Mouse (Mus musculus): ENCODE results near the gene Mapk11.

Gene Mapk11

GRCm38 (mm10) chr15:89149271-89150040, at the start of gene Mapk11:
Gene Mapk11 (minus strand): TSS chr15:89149628.
- no peak for DNase-seq

DNA sequence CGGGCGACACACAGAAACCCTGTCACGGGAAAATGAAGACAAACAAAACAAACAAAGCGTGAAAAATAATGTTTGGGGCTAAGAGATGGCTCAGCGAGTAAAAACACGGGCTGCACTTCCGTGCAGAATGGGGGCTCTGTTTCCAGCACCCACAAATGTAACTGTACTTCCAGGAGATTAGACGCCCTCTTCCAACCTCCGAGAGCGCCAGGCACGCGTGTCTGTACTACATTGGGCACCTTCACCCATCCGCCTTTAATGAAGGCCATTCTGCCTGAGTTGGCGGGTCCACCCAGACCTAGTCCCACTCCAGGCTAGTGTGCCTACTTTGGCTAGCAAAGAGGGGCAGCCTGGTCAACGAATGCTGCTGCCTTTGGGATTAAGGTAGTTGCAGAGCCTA, 47.6 kb upstream of the Mapk11 start:
- DNase-seq, result peak; percentile 54

DNA sequence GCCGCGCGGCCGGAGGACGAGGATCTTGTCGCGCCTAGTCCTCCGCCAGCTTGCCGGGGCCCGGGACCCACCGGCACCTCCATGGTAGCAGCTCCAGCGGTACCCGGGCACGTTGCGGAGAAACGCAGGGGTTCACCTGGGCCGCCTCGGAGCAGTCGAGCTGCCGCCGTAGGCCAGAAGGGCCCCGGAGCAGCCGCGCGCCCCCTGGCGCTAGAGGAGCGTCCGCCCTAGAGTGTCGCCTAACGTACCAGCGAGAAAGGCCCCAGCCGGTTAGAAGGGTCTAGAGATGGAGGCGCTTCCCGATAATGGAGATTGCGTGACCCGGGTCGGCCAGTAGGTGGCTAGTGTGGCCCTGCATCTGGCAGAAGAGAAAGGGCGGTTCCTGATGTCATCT, 46.9 kb upstream of the Mapk11 start, which contains the start of gene Dennd6b:
Dennd6b (minus strand) TSS at position 184 of the 394 bp plus-strand sequence.
- peak; percentile 98 for DNase-seq

- peak; percentile 89 for DNase-seq
Observed at GRCm38 (mm10) chr15:89195690-89196312, 46.4 kb upstream of the Mapk11 start.

DNA sequence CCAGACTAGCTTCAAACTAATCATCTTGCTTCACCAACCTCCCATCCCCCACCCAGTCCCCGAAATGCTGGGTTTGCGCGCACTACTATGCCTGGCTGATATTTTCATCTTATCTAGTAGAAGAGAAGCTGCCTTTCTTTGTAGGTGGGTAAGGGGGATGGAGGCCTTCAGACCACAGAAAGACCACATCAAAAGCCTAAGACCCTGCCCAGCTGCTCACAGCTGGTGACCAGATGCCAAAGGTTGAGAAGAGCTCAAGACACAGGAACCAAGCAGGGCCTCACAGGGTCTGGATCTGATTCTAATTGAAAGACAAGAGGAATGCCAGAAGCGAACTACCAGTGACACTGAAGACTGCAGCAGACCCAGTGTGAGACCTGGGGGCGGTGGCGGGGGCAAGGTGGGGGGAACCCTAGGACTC, 45.8 kb upstream of the Mapk11 start:
- peak; percentile 60 for DNase-seq

- DNase-seq, result peak; percentile 61
Observed at GRCm38 (mm10) chr15:89184937-89185227, 35.5 kb upstream of the Mapk11 start.

DNA sequence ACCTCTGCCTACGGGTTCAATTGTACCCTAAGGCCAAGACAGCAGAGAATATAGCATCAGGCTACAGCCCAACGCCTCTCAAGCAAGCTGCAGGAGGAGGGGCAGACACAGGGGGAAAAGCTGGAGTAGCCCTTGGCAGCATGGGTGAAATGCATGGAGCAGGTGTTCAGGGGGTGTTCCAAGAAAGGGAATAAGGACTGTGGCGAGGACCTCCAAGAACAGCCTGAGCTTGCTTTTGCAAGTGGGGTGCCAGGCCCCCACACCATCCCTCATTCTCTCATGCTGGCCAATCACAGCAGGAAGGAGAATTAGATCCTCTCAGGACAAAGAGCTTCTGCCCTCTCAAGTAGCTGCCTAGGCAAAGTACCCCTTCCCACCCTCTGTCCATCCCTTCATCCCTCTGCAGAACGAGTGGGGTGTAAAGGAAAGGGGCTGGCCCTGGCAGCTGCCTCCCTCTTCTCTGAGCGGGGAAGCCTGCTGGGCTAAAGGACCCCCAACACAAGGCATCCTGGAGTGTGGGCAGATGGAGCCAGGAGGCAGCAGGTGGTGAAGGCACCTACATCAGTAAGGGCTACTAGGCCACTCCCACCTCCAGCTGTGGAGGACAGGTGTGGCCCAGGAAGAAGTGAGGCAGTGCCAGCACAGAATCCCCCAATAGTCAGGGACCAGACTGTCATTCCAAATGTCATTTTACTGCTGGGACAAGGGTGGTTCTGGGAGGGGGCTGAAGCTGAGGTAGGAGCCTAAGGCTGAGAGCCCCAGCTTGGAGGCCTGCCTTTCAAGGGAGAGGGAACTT, 34.9 kb upstream of the Mapk11 start:
- DNase-seq, result no peak

DNA sequence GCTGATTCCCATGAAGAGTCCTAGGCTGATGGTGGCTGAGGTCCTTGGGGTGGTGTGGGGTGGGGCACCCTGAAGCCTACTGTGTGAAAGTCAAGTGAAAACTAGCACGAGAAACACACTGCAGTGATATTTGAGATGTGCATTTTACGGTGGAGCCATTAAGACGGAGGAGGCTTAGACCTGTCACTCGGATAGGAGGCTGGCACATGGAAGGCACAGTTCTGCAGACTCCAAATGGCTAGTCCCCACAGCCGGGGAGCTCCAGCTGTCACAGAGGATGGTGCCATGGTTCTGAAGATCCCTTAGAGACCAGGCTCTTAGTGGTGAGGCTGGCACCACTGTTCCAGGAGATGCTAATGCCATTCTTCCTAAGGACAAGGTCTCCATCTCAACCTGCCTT, 33.4 kb upstream of the Mapk11 start:
- peak; percentile 55 for DNase-seq

- peak; percentile 84 for DNase-seq
Observed at GRCm38 (mm10) chr15:89182328-89182741, 32.9 kb upstream of the Mapk11 start.

GRCm38 (mm10) chr15:89181561-89182270, 32.3 kb upstream of the Mapk11 start:
- peak; percentile 60 for DNase-seq

GRCm38 (mm10) chr15:89180571-89181229, 31.3 kb upstream of the Mapk11 start, which contains the start of gene Plxnb2:
Gene Plxnb2 (minus strand): TSS chr15:89180788.
- peak; percentile 85 for DNase-seq

- DNase-seq, result no peak
Observed at GRCm38 (mm10) chr15:89180081-89180541, 30.7 kb upstream of the Mapk11 start.

GRCm38 (mm10) chr15:89179630-89179964, 30.2 kb upstream of the Mapk11 start:
- DNase-seq, result peak; percentile 56

DNA sequence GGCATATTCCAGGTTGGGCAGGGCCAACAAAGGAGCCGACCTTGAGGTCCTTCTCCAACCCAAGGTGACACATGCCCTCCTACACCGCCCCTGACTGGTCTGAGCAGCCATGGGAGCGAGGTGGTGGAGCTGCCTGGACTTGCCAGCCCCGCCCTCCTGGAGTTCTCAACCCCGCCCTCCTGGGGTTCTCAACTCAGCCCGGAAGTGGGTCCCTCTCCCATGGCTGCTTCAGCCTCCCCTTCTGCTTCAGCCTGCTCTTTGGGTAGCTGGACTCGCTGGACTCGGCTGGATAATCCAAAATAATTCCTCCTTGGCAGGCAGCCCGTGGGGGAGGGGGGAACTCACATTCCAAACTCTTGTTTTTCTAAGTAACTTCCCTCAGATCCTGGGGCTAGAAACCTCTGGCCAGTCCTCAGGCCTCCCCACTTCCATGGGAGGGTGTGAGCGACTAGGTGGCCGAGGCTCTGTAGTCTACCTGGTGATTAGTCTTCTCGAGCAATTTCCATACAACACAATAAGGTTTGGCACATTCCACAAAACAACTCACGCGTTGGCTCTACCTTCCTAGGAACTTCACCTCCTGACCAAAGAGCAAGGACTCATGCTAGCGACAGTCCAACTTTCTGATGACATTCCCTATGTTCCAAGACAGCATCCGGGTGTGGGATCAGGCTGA, 29.7 kb upstream of the Mapk11 start:
- peak; percentile 84 for DNase-seq

DNA sequence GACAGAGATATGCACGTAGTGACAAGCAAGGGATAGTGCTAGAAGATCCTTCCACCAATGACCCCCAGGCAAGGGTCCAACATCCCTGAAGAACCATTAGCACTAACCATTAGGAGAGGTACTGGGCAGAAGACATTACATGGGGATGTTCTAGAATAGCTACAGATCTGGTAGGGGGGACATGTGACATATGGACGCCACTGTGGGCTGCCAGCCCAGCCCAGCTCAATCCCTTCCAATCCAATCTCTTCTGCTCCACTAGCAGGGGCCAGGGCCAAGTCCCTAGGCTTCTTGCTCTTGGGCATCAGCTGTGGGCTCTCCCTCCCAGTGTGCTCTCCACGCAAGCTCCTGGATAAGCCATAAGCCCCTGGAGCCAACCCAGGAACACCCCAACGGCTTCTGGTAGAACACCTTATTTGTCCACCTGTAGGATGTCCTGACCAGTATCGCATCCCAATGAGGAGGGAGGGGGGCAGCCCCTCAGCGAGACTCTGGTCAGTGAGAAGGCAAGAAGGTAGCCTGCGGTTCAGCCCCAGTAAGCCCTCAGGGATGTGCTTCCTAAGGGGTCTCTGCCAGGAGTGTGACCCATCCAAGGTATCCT, 28.9 kb upstream of the Mapk11 start:
- peak; percentile 94 for DNase-seq

DNA sequence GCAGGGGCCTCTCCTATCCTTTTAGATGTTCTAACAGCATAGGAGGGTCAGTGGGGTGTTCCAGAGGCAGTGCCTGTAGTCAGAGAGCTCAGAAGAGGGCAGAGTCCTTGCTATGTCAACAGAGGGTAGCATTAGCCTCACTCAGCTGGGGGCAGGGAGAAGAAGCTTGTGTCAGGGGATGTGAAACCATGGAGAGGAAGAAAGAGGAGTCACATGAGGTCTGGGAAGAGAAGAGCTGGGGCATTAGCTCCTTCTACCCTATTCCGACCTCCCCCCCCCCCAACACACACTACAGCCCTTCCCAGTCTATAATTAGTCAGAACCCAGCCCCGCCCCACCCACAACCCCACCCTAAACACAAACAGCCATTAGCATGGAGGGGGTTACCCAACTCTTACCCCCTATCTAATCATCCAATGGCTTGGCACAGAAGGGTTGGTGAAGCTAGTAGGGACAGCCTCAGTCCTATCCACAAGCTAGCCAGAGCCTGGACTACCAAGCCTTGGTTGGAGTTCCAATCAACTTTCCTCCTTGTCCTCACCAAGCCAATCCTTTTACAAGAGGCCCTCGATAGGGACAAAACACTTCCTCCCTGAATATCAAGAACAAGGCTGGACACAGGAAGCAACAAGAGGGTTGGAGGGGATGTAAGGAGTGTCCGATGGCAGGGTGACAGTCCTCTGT, 28.3 kb upstream of the Mapk11 start:
- DNase-seq, result no peak

DNA sequence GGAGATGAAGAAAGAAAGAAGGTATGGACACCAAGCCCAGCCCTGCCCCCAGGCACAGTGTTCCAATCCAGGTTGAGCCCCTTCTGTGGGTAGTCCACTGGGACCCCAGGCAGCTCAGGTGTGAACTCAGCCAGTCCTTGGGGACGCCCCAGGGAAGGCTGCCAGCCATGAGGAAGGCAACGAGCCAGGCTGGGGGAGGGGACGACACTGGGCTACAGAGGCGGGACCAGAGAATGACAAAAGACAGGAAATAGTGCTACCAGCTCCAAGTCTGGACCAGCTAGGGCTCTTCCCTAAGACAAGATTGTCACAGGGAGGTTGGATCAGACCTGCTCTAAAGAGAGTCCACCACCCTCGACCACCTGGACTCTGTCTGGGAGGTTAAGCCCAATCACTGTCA, 27.7 kb upstream of the Mapk11 start:
- peak; percentile 88 for DNase-seq

- peak; percentile 55 for DNase-seq
Observed at GRCm38 (mm10) chr15:89175411-89176155, 26.2 kb upstream of the Mapk11 start.

DNA sequence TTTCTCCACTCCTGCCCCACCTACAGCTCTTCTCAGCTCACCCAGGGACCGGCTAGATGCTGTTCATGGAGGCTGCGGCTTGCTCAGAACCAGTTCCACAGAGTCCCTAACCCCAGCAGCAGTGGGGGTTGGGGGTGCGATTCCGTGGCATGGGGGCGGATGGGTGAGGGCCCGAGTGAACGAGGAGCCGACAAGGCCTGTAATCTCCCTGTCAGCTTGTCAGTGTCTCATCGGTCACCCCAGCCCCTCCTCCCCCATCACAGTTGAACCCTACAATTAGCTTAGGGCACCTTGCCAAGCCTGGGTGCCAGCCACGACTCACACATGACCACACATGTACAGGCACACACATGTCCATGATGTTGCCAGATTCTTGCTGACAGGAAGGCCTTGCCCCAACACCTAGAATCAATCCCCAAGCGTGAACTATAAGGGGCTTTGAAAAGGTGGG, 25.5 kb upstream of the Mapk11 start:
- DNase-seq, result peak; percentile 69

GRCm38 (mm10) chr15:89173906-89174214, 24.4 kb upstream of the Mapk11 start:
- DNase-seq, result peak; percentile 85
